Mouse (Mus musculus) hindbrain, embryonic 14.5 days (tissue): Measurements from ENCODE around the gene Alk. TPM values are rescaled to one million over a fixed set of nuclear protein-coding genes. Genes with fewer than 3 reads are reported as not detected.

ENCODE experiments used
- ATAC-seq: fragments of 200-750 bp; cut with Nextera tagmentation; 2 replicates; pipeline ENCODE4 v1.8.0; 2017; ENCODE audit warnings: moderate number of reproducible peaks, mild to moderate bottlenecking, moderate TSS enrichment, moderate library complexity; ENCODE audit not compliant: low FRiP score
- DNase-seq: peaks from one replicate; pipeline ENCODE4 v3.0.0-alpha.2; 2015; ENCODE audit warnings: low spot score
- H3K27ac ChIP-seq: fragments of 300-500 bp; sonication (generic); 2 replicates; pipeline ENCODE4 v1.5.1; 2014; ENCODE audit warnings: mild to moderate bottlenecking, moderate library complexity
- H3K27me3 ChIP-seq: fragments of 300-500 bp; sonication (generic); 2 replicates; pipeline ENCODE4 v1.6.1; 2014; ENCODE audit warnings: mild to moderate bottlenecking, low read length, mixed read lengths; ENCODE audit not compliant: control insufficient read depth, insufficient read depth
- H3K36me3 ChIP-seq: fragments of 300-500 bp; sonication (generic); replicated peaks from 2 replicates; pipeline ENCODE4 v1.6.1; 2014; ENCODE audit not compliant: control insufficient read depth, insufficient read depth
- H3K4me1 ChIP-seq: fragments of 300-500 bp; sonication (generic); replicated peaks from 2 replicates; pipeline ENCODE4 v1.6.1; 2014; ENCODE audit warnings: antibody characterized with exemption, low read length, mixed read lengths; ENCODE audit not compliant: control insufficient read depth, insufficient read depth
- H3K4me2 ChIP-seq: fragments of 300-500 bp; sonication (generic); replicated peaks from 2 replicates; pipeline ENCODE4 v1.6.1; 2014; ENCODE audit warnings: mild to moderate bottlenecking, moderate library complexity
- H3K4me3 ChIP-seq: fragments of 300-500 bp; sonication (generic); replicated peaks from 2 replicates; pipeline ENCODE4 v1.5.1; 2014; ENCODE audit warnings: mild to moderate bottlenecking, low read length
- H3K9ac ChIP-seq: fragments of 300-500 bp; sonication (generic); 2 replicates; pipeline ENCODE4 v1.6.1; 2014
- H3K9me3 ChIP-seq: fragments of 300-500 bp; sonication (generic); 2 replicates; pipeline ENCODE4 v1.6.1; 2016; ENCODE audit warnings: low read length; ENCODE audit not compliant: control insufficient read depth
- WGBS: fragments of 180-500 bp; shearing (Covaris S2); extraction: QIAGEN DNeasy Blood & Tissue Kit; methylation state at CpG from one replicate; pipeline ENCODE4 v1.1.7; 2014; 5-methylcytosine and 5-hydroxymethylcytosine counted together
- polyA plus RNA-seq: library from polyadenylated mRNA; unstranded; fragments of >200 nt; fragmentation: Nextera tagmentation; extraction: Ambion mirVana; gene quantifications from 2 replicates; pipeline ENCODE4 v1.2.1, GENCODE M21; 2014

Alk gene
- polyA plus RNA-seq, 1 experiment from 2014 or later = 3.2 TPM

DNA sequence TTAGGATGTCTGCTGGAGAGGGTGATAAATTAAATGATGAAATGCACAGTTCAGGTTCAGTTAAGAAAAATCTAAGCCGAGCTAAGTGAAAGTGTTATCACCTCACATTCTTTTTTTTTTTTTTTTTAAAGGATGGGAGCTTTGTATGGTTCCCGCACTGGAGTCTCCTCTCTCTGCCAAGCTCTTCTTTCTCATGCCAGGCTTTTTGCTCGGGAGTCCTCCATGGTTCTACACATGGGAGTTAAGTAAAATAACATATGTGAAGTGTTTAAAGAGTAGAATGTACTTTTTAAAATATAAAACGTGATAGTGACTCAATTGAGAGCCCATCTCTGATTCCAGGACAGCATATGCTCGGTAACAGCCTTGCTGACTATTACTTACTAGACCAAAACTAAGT is 436.3 kb downstream of the Alk start:
- ATAC-seq (no peak), DNase-seq (no peak)
- Histone ChIP-seq H3K9me3 (no peaks in the 10 kb centered on the region), H3K27ac (no peak overlapping the region), H3K4me1 (no peaks in the 10 kb centered on the region), H3K4me3 (no peak overlapping the region), H3K9ac (no peak overlapping the region), H3K4me2 (no peak overlapping the region), H3K36me3 (no peaks in the 10 kb centered on the region), H3K27me3 (no peaks in the 10 kb centered on the region)
- 84% methylated on average over 5 of the region's 5 CpGs for WGBS

DNA sequence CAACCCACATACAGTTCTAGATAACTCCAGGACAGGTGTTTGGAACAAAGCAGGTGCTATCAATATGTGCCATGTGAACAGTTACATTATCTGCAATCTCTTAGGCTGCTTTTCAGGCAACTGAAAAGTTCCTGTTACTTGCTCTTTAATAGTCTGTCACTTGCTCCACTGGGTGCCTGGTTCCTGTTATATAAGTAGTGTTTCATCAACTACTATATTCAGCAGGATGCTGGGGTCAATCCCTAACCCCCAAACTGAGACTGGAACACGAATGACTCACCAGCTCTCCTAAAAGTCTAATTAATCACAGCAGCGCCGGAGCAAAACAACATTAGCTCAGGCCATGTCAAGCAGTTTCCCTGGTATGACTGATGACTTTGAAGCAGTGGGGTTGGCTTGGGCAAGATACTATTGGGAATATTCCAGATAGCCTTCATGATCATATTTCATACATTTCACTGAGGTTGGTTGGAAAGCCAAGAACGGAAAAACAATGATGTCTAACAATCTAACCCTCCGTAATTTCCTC is 445.5 kb downstream of the Alk start:
- no peak for ATAC-seq
- no peak for DNase-seq
- Histone ChIP-seq H3K4me2 (no peak overlapping the region), H3K9ac (no peak overlapping the region), H3K36me3 (no peaks in the 10 kb centered on the region), H3K9me3 (0 out of 2 replicates have a peak, but pooled peaks cover 4% of the 10 kb centered on the region), H3K27ac (no peak overlapping the region), H3K4me1 (no peaks in the 10 kb centered on the region), H3K27me3 (no peaks in the 10 kb centered on the region), H3K4me3 (no peak overlapping the region)
- WGBS = 69% methylated on average over 5 of the region's 5 CpGs

DNA sequence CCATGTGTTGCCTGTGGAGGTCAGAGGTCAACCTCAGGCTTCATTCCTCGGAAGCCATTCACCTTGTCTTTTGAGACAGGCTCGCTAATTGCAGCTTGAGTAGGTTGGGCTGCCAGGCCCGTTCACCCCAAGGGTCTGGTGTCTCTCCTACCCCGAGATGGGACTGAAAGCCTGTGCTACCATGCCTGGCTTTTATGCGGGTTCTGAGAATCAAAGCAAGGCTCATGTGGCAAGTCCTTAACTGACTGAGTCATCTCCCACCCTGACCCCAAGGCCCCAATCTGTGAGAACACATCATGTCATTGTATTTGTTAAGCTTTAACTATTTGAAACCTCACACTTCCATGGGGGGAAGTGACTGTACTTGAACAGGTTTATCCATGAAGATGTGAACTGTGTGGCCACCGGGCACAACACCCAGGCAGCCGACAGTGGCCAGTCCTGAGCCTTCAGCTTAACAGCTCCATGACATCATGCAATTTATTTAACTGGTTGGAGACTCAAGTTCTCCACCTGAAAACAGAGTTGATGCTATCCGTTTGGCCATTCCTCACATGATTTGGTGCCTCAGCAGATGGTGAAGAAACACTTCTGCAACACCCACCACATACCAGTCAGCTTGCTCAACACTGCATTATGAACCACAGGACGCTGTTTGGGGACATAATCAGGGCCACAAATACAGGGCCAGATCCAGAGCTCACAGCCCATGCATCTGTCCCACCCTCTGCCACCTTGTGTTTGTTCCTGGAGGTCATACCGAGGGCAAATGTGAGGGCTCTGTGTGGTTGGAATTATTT is 446.4 kb downstream of the Alk start:
- Histone ChIP-seq H3K4me3 (no peak overlapping the region), H3K9me3 (0 out of 2 replicates have a peak, but pooled peaks cover 6% of the 10 kb centered on the region), H3K27ac (no peak overlapping the region), H3K4me2 (no peak overlapping the region), H3K9ac (no peak overlapping the region), H3K27me3 (no peaks in the 10 kb centered on the region), H3K4me1 (no peaks in the 10 kb centered on the region), H3K36me3 (no peaks in the 10 kb centered on the region)
- ATAC-seq = no peak
- WGBS = 80% methylated on average over 10 of the region's 10 CpGs
- no peak for DNase-seq

DNA sequence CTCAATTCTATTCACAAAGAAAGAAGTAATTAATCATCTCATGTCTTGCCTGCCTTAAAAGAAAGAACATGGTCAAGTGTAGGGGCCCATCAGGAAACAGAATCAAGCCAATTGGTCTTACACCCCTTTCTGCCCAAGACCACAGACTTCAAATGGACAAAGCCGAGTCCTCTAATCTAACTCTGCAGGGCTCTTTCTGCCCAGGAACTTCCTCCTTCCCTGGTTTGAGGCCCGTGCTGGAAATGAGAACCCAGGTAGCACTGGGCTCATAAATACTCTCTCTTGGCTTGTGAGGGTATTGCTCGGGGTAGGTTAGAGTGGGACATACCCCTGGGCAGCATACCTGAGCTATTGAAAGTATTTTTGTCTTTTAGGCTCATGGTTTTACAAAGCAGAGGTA is 451.4 kb downstream of the Alk start:
- Histone ChIP-seq H3K36me3 (no peaks in the 10 kb centered on the region), H3K9ac (no peak overlapping the region), H3K9me3 (0 out of 2 replicates have a peak, but pooled peaks cover 6% of the 10 kb centered on the region), H3K4me3 (no peak overlapping the region), H3K27ac (no peak overlapping the region), H3K4me1 (no peaks in the 10 kb centered on the region), H3K27me3 (no peaks in the 10 kb centered on the region), H3K4me2 (no peak overlapping the region)
- WGBS = 76% methylated on average over 3 of the region's 3 CpGs
- DNase-seq (no peak), ATAC-seq (no peak)

DNA sequence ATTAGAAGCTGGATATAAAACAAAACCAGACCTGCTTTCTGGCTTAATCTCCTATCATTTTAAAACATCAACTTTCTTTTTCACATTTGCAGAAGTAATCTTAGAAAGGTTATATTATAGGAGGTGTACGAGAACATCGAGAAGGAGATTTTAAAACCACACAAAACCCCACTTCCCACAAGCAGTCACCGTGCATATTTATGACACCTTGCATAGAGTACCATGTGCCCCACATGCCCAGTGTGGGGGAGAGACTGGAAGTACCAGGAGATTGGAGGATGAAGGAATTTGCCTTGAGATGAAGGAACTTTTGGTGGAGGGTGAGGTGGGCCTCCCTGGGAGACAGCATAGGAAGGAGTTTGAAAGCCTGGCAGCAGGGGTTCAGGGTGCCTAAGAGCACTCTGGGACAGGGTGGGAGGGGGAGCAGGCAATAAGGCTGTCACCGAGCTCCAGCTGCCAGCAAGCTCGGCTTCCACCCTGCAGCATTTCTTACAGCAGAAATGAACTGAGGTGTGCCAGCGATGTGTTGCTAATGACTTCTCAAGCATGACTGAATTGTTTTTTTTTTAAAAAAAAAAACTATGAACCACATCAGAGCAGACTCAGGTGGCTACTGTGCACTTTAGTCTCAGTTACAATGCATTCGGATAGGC is 459.4 kb downstream of the Alk start:
- Histone ChIP-seq H3K9ac (no peak overlapping the region), H3K27me3 (no peaks in the 10 kb centered on the region), H3K4me1 (no peaks in the 10 kb centered on the region), H3K36me3 (no peaks in the 10 kb centered on the region), H3K4me3 (no peak overlapping the region), H3K4me2 (no peak overlapping the region), H3K9me3 (no peaks in the 10 kb centered on the region), H3K27ac (no peak overlapping the region)
- ATAC-seq (no peak), DNase-seq (no peak)
- WGBS = 61% methylated on average over 7 of the region's 7 CpGs

DNA sequence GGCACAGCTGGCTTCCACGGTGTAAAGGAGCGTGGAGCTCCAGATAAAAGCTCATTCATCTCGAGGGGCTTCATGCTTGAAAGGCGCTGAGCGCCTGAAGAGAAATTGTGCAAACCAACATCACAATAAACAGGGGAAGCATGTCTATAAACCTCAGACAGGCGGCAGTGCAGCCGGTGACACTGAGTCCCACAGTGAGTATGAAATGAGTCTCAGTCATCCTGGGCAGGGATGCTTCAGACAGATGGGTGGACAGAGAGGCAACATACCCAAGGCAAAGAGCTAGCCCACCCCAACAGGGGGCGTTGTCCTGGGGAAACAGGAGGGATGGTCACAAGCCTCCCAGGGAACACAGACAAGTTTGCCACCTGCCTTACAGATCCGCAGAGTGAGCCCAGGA is 460.0 kb downstream of the Alk start:
- 44% methylated on average over 9 of the region's 9 CpGs for WGBS
- no peak for DNase-seq

DNA sequence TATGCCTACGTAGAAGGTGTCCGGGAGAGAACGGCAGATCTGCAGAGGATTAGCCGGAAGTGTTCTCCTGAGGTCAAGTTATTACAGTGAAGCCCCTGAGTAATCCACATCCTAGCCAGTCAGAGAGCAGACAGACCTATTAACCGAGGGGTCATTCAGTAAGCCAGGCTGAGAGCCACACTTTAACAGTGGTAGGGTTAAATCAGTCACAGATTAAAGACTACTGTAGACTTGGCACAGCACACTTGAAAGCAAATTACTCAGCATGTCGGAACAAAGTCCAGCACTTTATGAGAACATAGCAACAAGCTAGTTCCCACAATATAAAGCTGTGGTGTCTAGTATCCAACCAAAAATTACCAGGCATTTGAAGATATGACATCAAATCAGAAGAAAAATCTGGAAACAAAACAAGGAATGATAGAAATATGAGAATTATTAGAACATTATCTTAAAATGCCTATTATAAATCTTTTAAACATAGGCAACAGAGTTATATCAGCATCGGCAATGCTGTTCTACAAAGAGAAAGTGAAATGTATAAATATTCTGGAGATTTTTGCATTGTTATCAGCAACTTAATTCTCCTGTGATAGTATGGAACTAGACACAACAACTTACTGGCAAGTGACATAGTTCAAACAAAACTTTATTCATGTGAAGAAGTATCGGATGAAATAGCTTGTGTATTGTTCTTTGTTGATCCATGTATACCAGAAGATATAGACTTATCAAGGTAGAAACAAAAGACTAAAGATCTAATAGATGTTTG is 472.1 kb downstream of the Alk start:
- H3K36me3 ChIP-seq = no peaks in the 10 kb centered on the region
- H3K4me2 ChIP-seq = no peak overlapping the region
- H3K4me1 ChIP-seq = no peaks in the 10 kb centered on the region
- H3K4me3 ChIP-seq = no peak overlapping the region
- WGBS = 85% methylated on average over 8 of the region's 8 CpGs
- H3K27ac ChIP-seq = no peak overlapping the region
- no peak for DNase-seq
- no peaks in the 10 kb centered on the region for H3K27me3 ChIP-seq
- no peak for ATAC-seq
- H3K9me3 ChIP-seq = 0 out of 2 replicates have a peak, but pooled peaks cover 4% of the 10 kb centered on the region
- H3K9ac ChIP-seq = no peak overlapping the region

More for the DNA sequence above, 460.0 kb downstream of the Alk start:
- H3K27me3 ChIP-seq = no peaks in the 10 kb centered on the region
- H3K9ac ChIP-seq = no peak overlapping the region
- H3K4me1 ChIP-seq = no peaks in the 10 kb centered on the region
- H3K9me3 ChIP-seq = no peaks in the 10 kb centered on the region
- H3K4me2 ChIP-seq = no peak overlapping the region
- no peak overlapping the region for H3K4me3 ChIP-seq
- ATAC-seq = no peak
- H3K27ac ChIP-seq = no peak overlapping the region
- no peaks in the 10 kb centered on the region for H3K36me3 ChIP-seq

DNA sequence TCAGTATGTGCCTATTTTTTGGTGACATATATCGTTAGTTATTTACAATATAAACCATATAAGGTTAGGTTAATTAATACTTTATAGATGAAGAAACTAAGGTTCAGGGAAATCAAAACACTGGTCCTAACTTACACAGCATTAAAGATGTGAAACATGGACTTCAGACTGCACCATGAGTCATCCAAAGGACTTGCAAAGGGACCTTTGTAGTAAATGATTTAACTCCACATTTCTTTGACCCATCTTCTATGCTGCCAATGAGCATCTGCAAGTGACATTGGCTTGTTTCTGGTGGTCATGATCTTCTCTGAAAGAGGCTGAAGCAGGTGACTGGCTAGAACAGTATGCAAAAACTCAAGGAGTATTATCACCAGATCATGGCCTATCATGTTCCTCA is 482.8 kb downstream of the Alk start:
- ATAC-seq = no peak
- Histone ChIP-seq H3K27me3 (no peaks in the 10 kb centered on the region), H3K27ac (no peak overlapping the region), H3K4me1 (no peaks in the 10 kb centered on the region), H3K36me3 (no peaks in the 10 kb centered on the region), H3K9ac (no peak overlapping the region), H3K4me3 (no peak overlapping the region), H3K9me3 (0 out of 2 replicates have a peak, but pooled peaks cover 3% of the 10 kb centered on the region), H3K4me2 (no peak overlapping the region)
- no peak for DNase-seq
- 90% methylated on average over 1 of the region's 1 CpGs for WGBS

DNA sequence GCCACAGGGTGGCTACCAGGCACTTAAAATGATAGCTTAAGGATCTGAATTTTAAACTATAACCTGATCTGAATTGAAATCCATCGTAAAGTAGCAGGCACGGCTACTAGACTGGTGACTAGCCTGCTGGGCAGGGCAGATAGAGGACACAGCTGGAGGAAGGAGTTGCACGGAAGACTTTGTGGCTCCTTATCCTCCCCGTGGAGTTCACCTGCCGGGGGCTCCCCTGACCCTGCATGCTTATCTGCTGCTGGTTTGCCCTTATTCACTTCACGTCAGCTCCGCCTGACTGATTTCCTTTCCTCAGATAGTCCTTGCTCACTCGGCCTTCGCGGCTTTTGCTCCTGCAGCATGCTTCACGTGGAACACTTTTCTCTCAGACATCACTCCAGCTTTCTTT is 484.1 kb downstream of the Alk start:
- Histone ChIP-seq H3K4me3 (no peak overlapping the region), H3K27ac (no peak overlapping the region), H3K9me3 (0 out of 2 replicates have a peak, but pooled peaks cover 3% of the 10 kb centered on the region), H3K4me2 (no peak overlapping the region), H3K9ac (no peak overlapping the region), H3K4me1 (no peaks in the 10 kb centered on the region), H3K36me3 (no peaks in the 10 kb centered on the region), H3K27me3 (no peaks in the 10 kb centered on the region)
- ATAC-seq = no peak
- WGBS = 48% methylated on average over 11 of the region's 11 CpGs
- DNase-seq = no peak
